In genomic region chr11:84940140-84940539, GRCm38 (mm10) we compare ENCODE assay signal across 26 mouse cellular contexts. TPM values are rescaled to one million over a fixed set of nuclear protein-coding genes. Genes with fewer than 3 reads are reported as not detected.
DNase-seq lines count a peak whose midpoint lies in the region; ATAC-seq and TF ChIP-seq lines count a peak whose summit lies in the region.
"Had no signal": no experiment of that assay in that cellular context is flagged by ENCODE, and none has a peak within 500 bp of the region (broad histone marks: within the 10 kb centered on the region; RNA-seq: fewer than 3 reads in every experiment).

No protein-coding gene starts in this region.

- H3K4me2 ChIP-seq in forebrain, embryonic 14.5 days (ENCODE audit: low read length) = no peak overlapping the region
- no peak overlapping the region for H3K4me2 ChIP-seq in hindbrain, postnatal 0 days (ENCODE audit: low read depth, low read length)
- no peak overlapping the region for H3K4me2 ChIP-seq in forebrain, postnatal 0 days (ENCODE audit: low read depth)
- H3K4me2 ChIP-seq: heart, embryonic 13.5 days; liver, embryonic 12.5 days; midbrain, embryonic 13.5 days had no signal

- peak overlapping the region; percentile 81; the same call in 1 of the 2 replicates for H3K27ac ChIP-seq in forebrain, embryonic 14.5 days (ENCODE audit: low read depth, low read length)
- no peak overlapping the region for H3K27ac ChIP-seq in forebrain, embryonic 10.5 days
- H3K27ac ChIP-seq in hindbrain, postnatal 0 days = peak overlapping the region; percentile 58
- no peak overlapping the region; the same call in 1 of the 2 replicates for H3K27ac ChIP-seq in hindbrain, embryonic 10.5 days
- H3K27ac ChIP-seq in forebrain, postnatal 0 days (ENCODE audit: low read depth, low read length) = peak overlapping the region; percentile 88
- H3K27ac ChIP-seq: heart, embryonic 13.5 days; liver, embryonic 12.5 days; midbrain, embryonic 13.5 days had no signal

- no peak overlapping the region for H3K4me3 ChIP-seq in forebrain, embryonic 14.5 days (ENCODE audit: low read depth, low read length)
- H3K4me3 ChIP-seq in forebrain, embryonic 10.5 days = no peak overlapping the region
- H3K4me3 ChIP-seq in hindbrain, postnatal 0 days (ENCODE audit: low read length) = no peak overlapping the region
- no peak overlapping the region for H3K4me3 ChIP-seq in hindbrain, embryonic 10.5 days
- no peak overlapping the region for H3K4me3 ChIP-seq in forebrain, postnatal 0 days (ENCODE audit: low read depth, low read length)
- H3K4me3 ChIP-seq: heart, embryonic 13.5 days; liver, embryonic 12.5 days; megakaryocyte, embryonic 14.5 days; midbrain, embryonic 13.5 days had no signal

- H3K27me3 ChIP-seq in forebrain, embryonic 14.5 days (replicated peaks; ENCODE audit: control insufficient read depth, insufficient read depth, low read length) = no peaks in the 10 kb centered on the region
- peaks cover 10% of the 10 kb centered on the region; the same call in 1 of the 2 replicates for H3K27me3 ChIP-seq in forebrain, embryonic 10.5 days (ENCODE audit: poor library complexity, severe bottlenecking)
- H3K27me3 ChIP-seq in hindbrain, postnatal 0 days (ENCODE audit: insufficient read depth, low read length) = no peaks in the 10 kb centered on the region
- peaks cover 15% of the 10 kb centered on the region for H3K27me3 ChIP-seq in hindbrain, embryonic 10.5 days (ENCODE audit: insufficient read depth, poor library complexity, severe bottlenecking)
- no peaks in the 10 kb centered on the region for H3K27me3 ChIP-seq in forebrain, postnatal 0 days (ENCODE audit: insufficient read depth, low read length)

- no peaks in the 10 kb centered on the region for H3K36me3 ChIP-seq in forebrain, embryonic 14.5 days (ENCODE audit: control insufficient read depth, insufficient read depth, low read length)
- no peaks in the 10 kb centered on the region for H3K36me3 ChIP-seq in forebrain, embryonic 10.5 days (replicated peaks)
- no peaks in the 10 kb centered on the region for H3K36me3 ChIP-seq in hindbrain, postnatal 0 days (ENCODE audit: insufficient read depth, low read length)
- no peaks in the 10 kb centered on the region for H3K36me3 ChIP-seq in hindbrain, embryonic 10.5 days
- H3K36me3 ChIP-seq in forebrain, postnatal 0 days (ENCODE audit: insufficient read depth) = no peaks in the 10 kb centered on the region
- H3K36me3 ChIP-seq: G1E; heart, embryonic 13.5 days; liver, embryonic 12.5 days; midbrain, embryonic 13.5 days had no signal

- H3K9me3 ChIP-seq in forebrain, embryonic 14.5 days (replicated peaks; ENCODE audit: control insufficient read depth, low read length) = no peaks in the 10 kb centered on the region
- H3K9me3 ChIP-seq in forebrain, embryonic 10.5 days = no peaks in the 10 kb centered on the region
- no peaks in the 10 kb centered on the region for H3K9me3 ChIP-seq in hindbrain, postnatal 0 days (ENCODE audit: low read length)
- H3K9me3 ChIP-seq in hindbrain, embryonic 10.5 days = no peaks in the 10 kb centered on the region
- no peaks in the 10 kb centered on the region for H3K9me3 ChIP-seq in forebrain, postnatal 0 days (ENCODE audit: low read length)
- H3K9me3 ChIP-seq: G1E; heart, embryonic 13.5 days; liver, embryonic 12.5 days; megakaryocyte, embryonic 14.5 days; midbrain, embryonic 13.5 days had no signal

- WGBS in forebrain, embryonic 14.5 days = 67% methylated on average over 10 of the region's 10 CpGs
- WGBS in forebrain, embryonic 10.5 days = 86% methylated on average over 10 of the region's 10 CpGs
- WGBS in hindbrain, postnatal 0 days = 35% methylated on average over 10 of the region's 10 CpGs
- 70% methylated on average over 10 of the region's 10 CpGs for WGBS in hindbrain, embryonic 10.5 days
- 50% methylated on average over 10 of the region's 10 CpGs for WGBS in forebrain, postnatal 0 days

- H3K4me1 ChIP-seq in forebrain, embryonic 14.5 days (ENCODE audit: control insufficient read depth, insufficient read depth, low read length) = peaks cover 12% of the 10 kb centered on the region
- peaks cover 21% of the 10 kb centered on the region for H3K4me1 ChIP-seq in forebrain, embryonic 10.5 days
- H3K4me1 ChIP-seq in hindbrain, postnatal 0 days (ENCODE audit: insufficient read depth, low read length) = peaks cover 14% of the 10 kb centered on the region; the same call in 1 of the 2 replicates
- H3K4me1 ChIP-seq in hindbrain, embryonic 10.5 days (replicated peaks) = peaks cover 35% of the 10 kb centered on the region
- H3K4me1 ChIP-seq in forebrain, postnatal 0 days (ENCODE audit: insufficient read depth) = peaks cover 9% of the 10 kb centered on the region

- H3K9ac ChIP-seq in forebrain, embryonic 14.5 days (ENCODE audit: low read length) = no peak overlapping the region
- H3K9ac ChIP-seq in hindbrain, postnatal 0 days (replicated peaks; ENCODE audit: low read length) = no peak overlapping the region
- no peak overlapping the region for H3K9ac ChIP-seq in forebrain, postnatal 0 days
- H3K9ac ChIP-seq: heart, embryonic 13.5 days; liver, embryonic 12.5 days; liver, postnatal 0 days; midbrain, embryonic 13.5 days had no signal

- DNase-seq in forebrain, embryonic 14.5 days (ENCODE audit: low spot score) = no peak
- DNase-seq in forebrain, embryonic 10.5 days (ENCODE audit: extremely low spot score, low spot score) = no peak
- peak; percentile 22 for DNase-seq in hindbrain, postnatal 0 days (ENCODE audit: low spot score)
- DNase-seq in hindbrain, embryonic 10.5 days (ENCODE audit: low spot score) = no peak
- DNase-seq in retina, postnatal 1 day = peak; percentile 62
- DNase-seq in retina, embryonic 14.5 days (ENCODE audit: low spot score) = no peak
- peak; percentile 45 for DNase-seq in forebrain, postnatal 0 days
- no peak for DNase-seq in adrenal gland, postnatal 4 days (ENCODE audit: low spot score in 2 of 2)
- DNase-seq: adrenal gland, postnatal 10 days; cerebellum, adult 18-20 months; gastrocnemius, postnatal 10 days; kidney, adult 11 months; kidney, postnatal 14 days; liver, postnatal 0 days; lung, postnatal 4 days; spleen, adult 18-20 months; thymus, postnatal 14 days had no signal

- ATAC-seq in forebrain, embryonic 14.5 days = no peak
- no peak for ATAC-seq in hindbrain, postnatal 0 days
- peak; percentile 19; the same call in 1 of the 2 replicates for ATAC-seq in forebrain, postnatal 0 days
- ATAC-seq: inflammation-experienced regulatory T-cells, adult 6 months; liver, embryonic 12.5 days; liver, postnatal 0 days; midbrain, embryonic 13.5 days; Patski had no signal

- no peak for TF ChIP-seq CTCF in hindbrain, postnatal 0 days (IDR thresholded peaks at IDR 0.05; ENCODE audit: low read depth)
- TF ChIP-seq CTCF in forebrain, postnatal 0 days (IDR thresholded peaks at IDR 0.05; ENCODE audit: low read depth) = no peak

RNA-seq across cellular contexts. Expression of gene Car4, which starts 17.4 kb away (rescaled TPM):
- 2.7 and 3.8 TPM in 2 replicates for polyA plus RNA-seq in forebrain, embryonic 14.5 days (2014; fragmentation: Nextera tagmentation; extraction: Ambion mirVana)
- 3.7 and 3.8 TPM in 2 replicates for polyA plus RNA-seq in forebrain, embryonic 10.5 days (2016; fragmentation: Nextera tagmentation; extraction: Ambion mirVana)
- total RNA-seq in hindbrain, postnatal 0 days (2014; rRNA removed) = 0.93 and 2.0 TPM in 2 replicates
- 12.3 and 15.0 TPM in 2 replicates for polyA plus RNA-seq in hindbrain, postnatal 0 days (2015; fragmentation: Nextera tagmentation; extraction: Ambion mirVana)
- polyA plus RNA-seq in hindbrain, embryonic 10.5 days (2016; fragmentation: Nextera tagmentation; extraction: Ambion mirVana) = 6.0 and 10.0 TPM in 2 replicates
- 1.2 and 4.2 TPM in 2 replicates for total RNA-seq in forebrain, postnatal 0 days (2014; rRNA removed)
- 10.6 and 12.8 TPM in 2 replicates for polyA plus RNA-seq in forebrain, postnatal 0 days (2015; fragmentation: Nextera tagmentation; extraction: Ambion mirVana)
- total RNA-seq in adrenal gland, postnatal 4 days (2021) = 10 to 100 TPM in 1 of 2 experiments, 1 to 10 TPM in 1; 4.9 to 18.5 TPM
- total RNA-seq: G1E; hematopoietic stem cell, adult 5-6 weeks; neutrophil, adult 5-6 weeks had no signal
- polyA plus RNA-seq: G1E; inflammation-experienced regulatory T-cells, adult 6 months; liver, postnatal 0 days; Patski had no signal

RNA-seq across cellular contexts. Expression of gene Znhit3, which starts 24.0 kb away (rescaled TPM):
- polyA plus RNA-seq in forebrain, embryonic 14.5 days (2014; fragmentation: Nextera tagmentation; extraction: Ambion mirVana) = 70.7 and 78.3 TPM in 2 replicates
- polyA plus RNA-seq in forebrain, embryonic 10.5 days (2016; fragmentation: Nextera tagmentation; extraction: Ambion mirVana) = 97.6 and 99.8 TPM in 2 replicates
- 36.7 and 44.4 TPM in 2 replicates for total RNA-seq in hindbrain, postnatal 0 days (2014; rRNA removed)
- 85.9 and 89.3 TPM in 2 replicates for polyA plus RNA-seq in hindbrain, postnatal 0 days (2015; fragmentation: Nextera tagmentation; extraction: Ambion mirVana)
- polyA plus RNA-seq in hindbrain, embryonic 10.5 days (2016; fragmentation: Nextera tagmentation; extraction: Ambion mirVana) = 87.0 and 93.5 TPM in 2 replicates
- 40.0 and 50.7 TPM in 2 replicates for total RNA-seq in forebrain, postnatal 0 days (2014; rRNA removed)
- polyA plus RNA-seq in forebrain, postnatal 0 days (2015; fragmentation: Nextera tagmentation; extraction: Ambion mirVana) = 83.9 and 96.1 TPM in 2 replicates
- total RNA-seq in adrenal gland, postnatal 4 days (2021) = 10 to 100 TPM; 14.4 to 20.4 TPM

Comparison
In these comparisons a context has a peak if more than half of its experiments do, and no peak if none do; other contexts are left out.
1. DNase-seq: peak in hindbrain, postnatal 0 days (single experiment), retina, postnatal 1 day (single experiment) and forebrain, postnatal 0 days (single experiment); none in forebrain, embryonic 14.5 days (single experiment), forebrain, embryonic 10.5 days (single experiment), hindbrain, embryonic 10.5 days (single experiment), retina, embryonic 14.5 days (single experiment) and adrenal gland, postnatal 4 days (0 of 2).
2. H3K27ac ChIP-seq: peak in forebrain, embryonic 14.5 days (single experiment), hindbrain, postnatal 0 days (single experiment) and forebrain, postnatal 0 days (single experiment); none in forebrain, embryonic 10.5 days (single experiment) and hindbrain, embryonic 10.5 days (single experiment).